Mouse (Mus musculus) CH12.LX (cell line): ENCODE results near the gene Clint1. TPM values are rescaled to one million over a fixed set of nuclear protein-coding genes. Genes with fewer than 3 reads are reported as not detected.

ENCODE experiments used
- DNase-seq: peaks from one replicate; pipeline ENCODE4 v3.0.0-alpha.2; 2013; ENCODE audit errors: extremely low read depth
- H3K27ac ChIP-seq: 2 replicates; pipeline ENCODE4 v1.5.1; 2012; ENCODE audit warnings: low read depth, mild to moderate bottlenecking, control low read depth, moderate library complexity; ENCODE audit not compliant: insufficient read depth
- H3K27me3 ChIP-seq: replicated peaks from 2 replicates; pipeline ENCODE3; 2012; ENCODE audit warnings: inconsistent platforms
- H3K36me3 ChIP-seq, 2 experiments: replicated peaks in 1 of 2; 2 replicates each; pipeline versions ENCODE3 to v1.6.1; 2012; ENCODE audit warnings: inconsistent platforms in 1 of 2, low read length in 1 of 2, mild to moderate bottlenecking in 1 of 2, mixed read lengths in 1 of 2, moderate library complexity in 1 of 2; ENCODE audit not compliant: control insufficient read depth in 1 of 2, insufficient read depth in 1 of 2
- H3K4me1 ChIP-seq, 2 experiments: 2 replicates each; pipeline ENCODE4 v1.6.1; 2012; ENCODE audit warnings: inconsistent platforms in 1 of 2, moderate library complexity in 1 of 2; ENCODE audit not compliant: insufficient read depth in 2 of 2, control insufficient read depth in 1 of 2
- H3K4me2 ChIP-seq: 2 replicates; pipeline ENCODE4 v1.6.1; 2012; ENCODE audit warnings: low read depth, mild to moderate bottlenecking, control low read depth; ENCODE audit not compliant: poor library complexity, insufficient read depth, severe bottlenecking
- H3K4me3 ChIP-seq, 3 experiments: fragments of 150-350 bp in 1 of 3; sonication (generic) in 1 of 3; replicated peaks in 1 of 3; 2 replicates each; pipeline versions ENCODE3 to v1.5.1; 2011 to 2012; ENCODE audit warnings: low read depth in 2 of 3, low read length in 2 of 3, mild to moderate bottlenecking in 2 of 3, moderate library complexity in 2 of 3, control low read depth in 1 of 3, improper control_type of control experiment in 1 of 3, inconsistent platforms in 1 of 3, mixed read lengths in 1 of 3; ENCODE audit not compliant: poor library complexity in 1 of 3
- H3K79me2 ChIP-seq: replicated peaks from 2 replicates; pipeline ENCODE4 v1.6.1; 2012; ENCODE audit warnings: mild to moderate bottlenecking, moderate library complexity; ENCODE audit not compliant: control insufficient read depth, poor library complexity, insufficient read depth, severe bottlenecking; ENCODE audit errors: extremely low read depth
- H3K9ac ChIP-seq: 2 replicates; pipeline ENCODE4 v1.6.1; 2012; ENCODE audit warnings: low read depth, mild to moderate bottlenecking, control low read depth, moderate library complexity; ENCODE audit not compliant: insufficient read depth
- H3K9me3 ChIP-seq: replicated peaks from 2 replicates; pipeline ENCODE3; 2012; ENCODE audit warnings: low read length, inconsistent platforms, mixed read lengths
- BHLHE40 ChIP-seq: IDR thresholded peaks from 2 replicates; pipeline ENCODE4 v1.6.1; 2011; ENCODE audit warnings: mild to moderate bottlenecking, low read depth, low read length, improper control_type of control experiment
- CHD2 ChIP-seq: IDR thresholded peaks from 2 replicates; pipeline ENCODE4 v1.6.1; 2011; ENCODE audit warnings: low read length, improper control_type of control experiment
- EP300 ChIP-seq: IDR thresholded peaks from 2 replicates; pipeline ENCODE4 v1.6.1; 2011; ENCODE audit warnings: low read length, improper control_type of control experiment
- IRF4 ChIP-seq: IDR thresholded peaks from 2 replicates; pipeline ENCODE4 v1.6.1; 2014; ENCODE audit warnings: low read depth, mild to moderate bottlenecking, inconsistent platforms, low read length, improper control_type of control experiment
- MAFK ChIP-seq: IDR thresholded peaks from 2 replicates; pipeline ENCODE4 v1.6.1; 2011; ENCODE audit warnings: low read length, improper control_type of control experiment; ENCODE audit not compliant: insufficient replicate concordance
- MAX ChIP-seq: IDR thresholded peaks from 2 replicates; pipeline ENCODE4 v1.6.1; 2011; ENCODE audit warnings: low read length, improper control_type of control experiment
- MEF2A ChIP-seq: IDR thresholded peaks from 2 replicates; pipeline ENCODE4 v1.6.1; 2014; ENCODE audit warnings: low read depth, mild to moderate bottlenecking, inconsistent platforms, low read length, improper control_type of control experiment, borderline replicate concordance
- MYC ChIP-seq: IDR thresholded peaks from 2 replicates; pipeline ENCODE4 v1.6.1; 2011; ENCODE audit warnings: low read depth, mild to moderate bottlenecking, improper control_type of control experiment, low read length
- NELFE ChIP-seq: IDR thresholded peaks from 2 replicates; pipeline ENCODE4 v1.6.1; 2011; ENCODE audit warnings: low read depth, low read length, improper control_type of control experiment
- PAX5 ChIP-seq: IDR thresholded peaks from 2 replicates; pipeline ENCODE4 v1.6.1; 2012; ENCODE audit warnings: low read length, inconsistent platforms, mixed read lengths
- POLR2A ChIP-seq: IDR thresholded peaks from 2 replicates; pipeline ENCODE4 v1.6.1; 2011; ENCODE audit warnings: low read depth, mild to moderate bottlenecking, improper control_type of control experiment, low read length
- POLR2AphosphoS2 ChIP-seq: IDR thresholded peaks from 2 replicates; pipeline ENCODE4 v1.6.1; 2011; ENCODE audit warnings: low read depth, low read length, improper control_type of control experiment
- RAD21 ChIP-seq: IDR thresholded peaks from 2 replicates; pipeline ENCODE4 v1.6.1; 2011; ENCODE audit warnings: low read depth, mild to moderate bottlenecking, low read length, improper control_type of control experiment, moderate library complexity
- USF1 ChIP-seq: IDR thresholded peaks from 2 replicates; pipeline ENCODE4 v1.6.1; 2014; ENCODE audit warnings: low read depth, mild to moderate bottlenecking, inconsistent platforms, low read length, improper control_type of control experiment
- USF2 ChIP-seq: conservative IDR thresholded peaks from 2 replicates; pipeline ENCODE4 v1.6.1; 2011; ENCODE audit warnings: low read depth, low read length, improper control_type of control experiment
- ZC3H11A ChIP-seq: IDR thresholded peaks from 2 replicates; pipeline ENCODE4 v1.6.1; 2012; ENCODE audit warnings: low read depth, mild to moderate bottlenecking, inconsistent platforms, low read length, improper control_type of control experiment
- ZNF384 ChIP-seq: IDR thresholded peaks from 2 replicates; pipeline ENCODE4 v1.6.1; 2012; ENCODE audit warnings: low read depth, low read length, improper control_type of control experiment, inconsistent platforms
- dilution Hi-C: fragments of 300-500 bp; cut with MboI; formaldehyde crosslinking; loops from 2 replicates; pipeline ENCODE4 v1.14.3; 2020; ENCODE audit warnings: low sequenced_read_pairs; ENCODE audit not compliant: extremely low pct_unique_long_range_greater_than_20kb, extremely low pct_ligation_motif_present
- in situ Hi-C: fragments of 300-500 bp; cut with MboI; formaldehyde crosslinking; loops from 3 replicates; pipeline ENCODE4 v1.14.3; 2019; ENCODE audit warnings: low sequenced_read_pairs, low pct_ligation_motif_present, low pct_unique_long_range_greater_than_20kb, mixed read lengths
- polyA plus RNA-seq: library from polyadenylated mRNA; unstranded; fragments of >175 nt; gene quantifications from 2 replicates; pipeline ENCODE4 v1.2.1, GENCODE M21; 2012; ENCODE audit warnings: low read depth; ENCODE audit not compliant: insufficient read length
- total RNA-seq, 2 experiments: library from RNA; depleted of rRNA; stranded (reverse); fragments of 300-350 nt in 1 of 2; fragments of >200 nt in 1 of 2; gene quantifications; 2 replicates each; pipeline ENCODE4 v1.2.3; 2012 to 2014

Gene Clint1
- total and polyA plus RNA-seq, 3 experiments = 54.1 to 137 (median 98.5) TPM

GRCm38 (mm10) chr11:45942281-45942680 lies 90.4 kb downstream of the Clint1 start:
- H3K9me3 ChIP-seq = no peaks in the 10 kb centered on the region
- peaks cover 0 to 24% of the 10 kb centered on the region in 2 experiments; a peak in 3 of 4 replicates for H3K4me1 ChIP-seq
- no peak for TF ChIP-seq NELFE
- TF ChIP-seq RAD21 = no peak
- no peak for TF ChIP-seq EP300
- TF ChIP-seq MYC = no peak
- TF ChIP-seq MAFK = no peak
- H3K79me2 ChIP-seq = no peaks in the 10 kb centered on the region
- DNase-seq = no peak
- no peak overlapping the region for H3K9ac ChIP-seq
- in situ Hi-C loops = no loop called here
- no peak overlapping the region for H3K27ac ChIP-seq
- H3K27me3 ChIP-seq = no peaks in the 10 kb centered on the region
- dilution Hi-C loops = no loop called here
- H3K4me2 ChIP-seq = no peak overlapping the region
- no peak overlapping the region for H3K4me3 ChIP-seq
- peaks cover 3 to 54% of the 10 kb centered on the region in 2 experiments for H3K36me3 ChIP-seq

GRCm38 (mm10) chr11:45943108-45943705 lies 91.4 kb downstream of the Clint1 start:
- no peak overlapping the region; the same call in 1 of the 2 replicates for H3K9ac ChIP-seq
- dilution Hi-C loops (no loop called here), in situ Hi-C loops (no loop called here)
- DNase-seq = no peak
- H3K4me1 ChIP-seq = peaks cover 0 to 24% of the 10 kb centered on the region in 2 experiments; a peak in 3 of 4 replicates
- H3K79me2 ChIP-seq = no peaks in the 10 kb centered on the region
- no peaks in the 10 kb centered on the region for H3K27me3 ChIP-seq
- TF ChIP-seq ZNF384 (no peak), MAX (no peak), USF1 (no peak), USF2 (no peak), IRF4 (no peak), MYC (no peak), BHLHE40 (no peak), POLR2A (no peak), CHD2 (no peak), ZC3H11A (no peak), PAX5 (no peak), POLR2AphosphoS2 (no peak), MEF2A (no peak)
- H3K4me3 ChIP-seq = peak overlapping the region in 2 of 3 experiments; percentile 71 to 79
- H3K36me3 ChIP-seq = peaks cover 8 to 56% of the 10 kb centered on the region in 2 experiments
- no peak overlapping the region for H3K27ac ChIP-seq
- H3K9me3 ChIP-seq = no peaks in the 10 kb centered on the region
- no peak overlapping the region for H3K4me2 ChIP-seq
